Mouse (Mus musculus) heart, adult 2 months (tissue): ENCODE results near the gene Ehhadh.

Experiments
- CTCF ChIP-seq: fragments of 200-600 bp; IDR thresholded peaks from 2 replicates; pipeline ENCODE4 v1.8.1; 2022; ENCODE audit warnings: antibody characterized with exemption, mild to moderate bottlenecking, moderate library complexity
- EP300 ChIP-seq: fragments of 200-500 bp; IDR thresholded peaks from 2 replicates; pipeline ENCODE4 v1.6.1; 2011; ENCODE audit warnings: low read depth, low read length, control low read depth; ENCODE audit not compliant: insufficient read depth
- POLR2A ChIP-seq: fragments of 200-500 bp; IDR thresholded peaks from 2 replicates; pipeline ENCODE4 v1.6.1; 2011; ENCODE audit warnings: mild to moderate bottlenecking, low read depth, low read length, control low read depth; ENCODE audit not compliant: insufficient read depth

- no peak for TF ChIP-seq CTCF
- TF ChIP-seq POLR2A, result no peak
- TF ChIP-seq EP300, result no peak
Observed at GRCm38 (mm10) chr16:21778293-21778866, 9.2 kb downstream of the Ehhadh start.
